Comparison of ENCODE assay signal across 26 mouse cellular contexts in genomic region chr19:6544712-6545111, GRCm38 (mm10). TPM values are rescaled to one million over a fixed set of nuclear protein-coding genes. Genes with fewer than 3 reads are reported as not detected.
DNase-seq lines count a peak whose midpoint lies in the region; ATAC-seq and TF ChIP-seq lines count a peak whose summit lies in the region.
"Had no signal": no experiment of that assay in that cellular context is flagged by ENCODE, and none has a peak within 500 bp of the region (broad histone marks: within the 10 kb centered on the region; RNA-seq: fewer than 3 reads in every experiment).

No protein-coding gene starts in this region.

- TF ChIP-seq CTCF in kidney, adult 2 months (conservative IDR thresholded peaks at IDR 0.05; ENCODE audit: insufficient read depth, insufficient read length, low read depth, low read length) = no peak

- peak; percentile 2 for DNase-seq in adrenal gland, postnatal 14 days
- DNase-seq in adrenal gland, adult 8-10 months = no peak
- DNase-seq in cerebellum, adult 9-11 months = peak; percentile 36
- DNase-seq in cerebellum, adult 9-10 months = no peak
- DNase-seq in kidney, adult 2 months = peak; percentile 37
- DNase-seq: adrenal gland, postnatal 10 days; gastrocnemius, postnatal 10 days; gastrocnemius, postnatal 36 days; heart, postnatal 36 days; kidney, adult 11 months had no signal

- H3K9me3 ChIP-seq in kidney, embryonic 15.5 days (replicated peaks) = no peaks in the 10 kb centered on the region
- H3K9me3 ChIP-seq: forebrain, embryonic 13.5 days; hindbrain, embryonic 13.5 days; intestine, embryonic 15.5 days had no signal

- no peaks in the 10 kb centered on the region for H3K36me3 ChIP-seq in kidney, adult 2 months (ENCODE audit: control insufficient read depth, insufficient read depth, low read length)
- no peaks in the 10 kb centered on the region for H3K36me3 ChIP-seq in kidney, embryonic 15.5 days
- H3K36me3 ChIP-seq: forebrain, embryonic 10.5 days; hindbrain, embryonic 10.5 days; hindbrain, embryonic 13.5 days; intestine, embryonic 15.5 days had no signal

- H3K9ac ChIP-seq in kidney, embryonic 15.5 days = no peak overlapping the region
- H3K9ac ChIP-seq: forebrain, embryonic 13.5 days; hindbrain, embryonic 13.5 days; intestine, embryonic 15.5 days had no signal

- no peaks in the 10 kb centered on the region for H3K27me3 ChIP-seq in kidney, adult 2 months (replicated peaks; ENCODE audit: control insufficient read depth, insufficient read depth, low read length)
- no peaks in the 10 kb centered on the region for H3K27me3 ChIP-seq in kidney, embryonic 15.5 days
- H3K27me3 ChIP-seq: forebrain, embryonic 13.5 days; hindbrain, embryonic 13.5 days; intestine, embryonic 15.5 days had no signal

- H3K4me1 ChIP-seq in kidney, adult 2 months (ENCODE audit: control insufficient read depth, insufficient read depth, low read length) = peaks cover 39% of the 10 kb centered on the region
- H3K4me1 ChIP-seq in kidney, embryonic 15.5 days = peaks cover 7% of the 10 kb centered on the region; the same call in 1 of the 2 replicates
- H3K4me1 ChIP-seq: intestine, embryonic 15.5 days had no signal

- 81% methylated on average over 13 of the region's 13 CpGs for WGBS in kidney, adult 2 months
- WGBS in kidney, embryonic 15.5 days = 89% methylated on average over 13 of the region's 13 CpGs

- no peak overlapping the region for H3K4me2 ChIP-seq in kidney, embryonic 15.5 days
- H3K4me2 ChIP-seq: forebrain, embryonic 13.5 days; heart, embryonic 11.5 days; hindbrain, embryonic 13.5 days; intestine, embryonic 15.5 days had no signal

- no peak for ATAC-seq in kidney, embryonic 15.5 days (replicated peaks; ENCODE audit: low FRiP score)
- ATAC-seq: activated CD4-positive, CD25-positive, alpha-beta regulatory T cell, adult 4 months; forebrain, embryonic 13.5 days; forebrain, embryonic 16.5 days; hindbrain, embryonic 16.5 days; intestine, embryonic 15.5 days had no signal

- H3K4me3 ChIP-seq in kidney, adult 2 months (ENCODE audit: insufficient read depth, low read depth, low read length) = no peak overlapping the region
- H3K4me3 ChIP-seq in kidney, embryonic 15.5 days (replicated peaks) = no peak overlapping the region
- H3K4me3 ChIP-seq: forebrain, embryonic 10.5 days; forebrain, embryonic 13.5 days; hindbrain, embryonic 10.5 days; hindbrain, embryonic 13.5 days; intestine, embryonic 15.5 days had no signal

- no peak for TF ChIP-seq POLR2A in kidney, adult 2 months (IDR thresholded peaks at IDR 0.05; ENCODE audit: low read depth, low read length)

- peak overlapping the region; percentile 85 for H3K27ac ChIP-seq in kidney, adult 2 months (ENCODE audit: insufficient read depth, low read depth, low read length)
- no peak overlapping the region for H3K27ac ChIP-seq in kidney, embryonic 15.5 days
- H3K27ac ChIP-seq: forebrain, embryonic 10.5 days; forebrain, embryonic 13.5 days; hindbrain, embryonic 10.5 days; hindbrain, embryonic 13.5 days; intestine, embryonic 15.5 days had no signal

RNA-seq across cellular contexts. Expression of gene Slc22a12, which starts 1.9 kb away (rescaled TPM):
- 0.64 TPM in 1 of 2 replicates, not detected in the other for total RNA-seq in adrenal gland, postnatal 14 days (2021)
- total RNA-seq in adrenal gland, adult 8-10 months (2022) = under 1 TPM in 1 of 4 experiments, not detected in 3; 0.31 TPM
- 1,526 and 1,915 TPM in 2 replicates for polyA plus RNA-seq in kidney, adult 2 months (2012; rRNA removed)
- polyA plus RNA-seq in kidney, embryonic 15.5 days (2015; fragmentation: Nextera tagmentation; extraction: Ambion mirVana) = 14.1 and 16.3 TPM in 2 replicates
- total RNA-seq: adrenal gland, postnatal 10 days; ES-E14; gastrocnemius, postnatal 10 days; gastrocnemius, postnatal 36 days; granulocyte monocyte progenitor cell, adult 5-6 weeks; heart, postnatal 36 days had no signal
- polyA plus RNA-seq: activated CD4-positive, CD25-positive, alpha-beta regulatory T cell, adult 4 months; embryonic facial prominence, embryonic 11.5 days; embryonic facial prominence, embryonic 14.5 days; forebrain, embryonic 10.5 days; forebrain, embryonic 13.5 days; forebrain, embryonic 16.5 days; heart, embryonic 11.5 days; heart, embryonic 14.5 days; heart, postnatal 0 days; hindbrain, embryonic 10.5 days; hindbrain, embryonic 16.5 days had no signal

Comparison
In these comparisons a context has a peak if more than half of its experiments do, and no peak if none do; other contexts are left out.
1. DNase-seq: peak in adrenal gland, postnatal 14 days (single experiment), cerebellum, adult 9-11 months (single experiment) and kidney, adult 2 months (single experiment); none in adrenal gland, adult 8-10 months (single experiment) and cerebellum, adult 9-10 months (single experiment).